Mouse (Mus musculus): ENCODE measurements around the gene Cldn17. TPM values are rescaled to one million over a fixed set of nuclear protein-coding genes. Genes with fewer than 3 reads are reported as not detected.

Cldn17 gene
- polyA plus RNA-seq, 2 experiments = not detected

GRCm38 (mm10) chr16:88506338-88506737 is 440 bp downstream of the Cldn17 start:
- Histone ChIP-seq H3K27me3 (ENCODE audit: control insufficient read depth, insufficient read depth, low read length) (no peaks in the 10 kb centered on the region), H3K4me3 (replicated peaks; ENCODE audit: low read length) (no peak overlapping the region), H3K27ac (replicated peaks; ENCODE audit: low read depth, low read length) (no peak overlapping the region), H3K4me2 (replicated peaks; ENCODE audit: low read depth, low read length, severe bottlenecking) (no peak overlapping the region), H3K9ac (ENCODE audit: low read depth, low read length, severe bottlenecking) (no peak overlapping the region), H3K4me1 (ENCODE audit: control insufficient read depth, insufficient read depth, low read length) (no peaks in the 10 kb centered on the region), H3K36me3 (ENCODE audit: control insufficient read depth, insufficient read depth, low read length) (no peaks in the 10 kb centered on the region), H3K9me3 (ENCODE audit: control insufficient read depth, low read length) (no peaks in the 10 kb centered on the region)
- ATAC-seq (ENCODE audit: low FRiP score, low read depth) (no peak), DNase-seq (ENCODE audit: low spot score) (no peak)
- no peak for TF ChIP-seq POLR2A (IDR thresholded peaks at IDR 0.05; ENCODE audit: borderline replicate concordance, extremely low read depth, insufficient read depth, insufficient read length)
- 94% methylated on average over 11 of the region's 11 CpGs for WGBS

GRCm38 (mm10) chr16:88488096-88488495 is 18.7 kb downstream of the Cldn17 start:
- no peak for DNase-seq (ENCODE audit: low spot score)
- Histone ChIP-seq H3K4me2 (replicated peaks; ENCODE audit: low read depth, low read length, severe bottlenecking) (no peak overlapping the region), H3K36me3 (ENCODE audit: control insufficient read depth, insufficient read depth, low read length) (no peaks in the 10 kb centered on the region), H3K27me3 (ENCODE audit: control insufficient read depth, insufficient read depth, low read length) (no peaks in the 10 kb centered on the region), H3K4me3 (replicated peaks; ENCODE audit: low read length) (no peak overlapping the region), H3K27ac (replicated peaks; ENCODE audit: low read depth, low read length) (no peak overlapping the region), H3K9ac (ENCODE audit: low read depth, low read length, severe bottlenecking) (no peak overlapping the region), H3K4me1 (ENCODE audit: control insufficient read depth, insufficient read depth, low read length) (no peaks in the 10 kb centered on the region), H3K9me3 (ENCODE audit: control insufficient read depth, low read length) (no peaks in the 10 kb centered on the region)
- no peak for ATAC-seq (ENCODE audit: low FRiP score, low read depth)
- TF ChIP-seq POLR2A (IDR thresholded peaks at IDR 0.05; ENCODE audit: borderline replicate concordance, extremely low read depth, insufficient read depth, insufficient read length) = no peak

- Histone ChIP-seq H3K9ac (ENCODE audit: low read depth, low read length, severe bottlenecking) (no peak overlapping the region), H3K27ac (replicated peaks; ENCODE audit: low read depth, low read length) (no peak overlapping the region), H3K9me3 (ENCODE audit: control insufficient read depth, low read length) (no peaks in the 10 kb centered on the region), H3K4me1 (ENCODE audit: control insufficient read depth, insufficient read depth, low read length) (no peaks in the 10 kb centered on the region), H3K27me3 (ENCODE audit: control insufficient read depth, insufficient read depth, low read length) (no peaks in the 10 kb centered on the region), H3K4me3 (replicated peaks; ENCODE audit: low read length) (no peak overlapping the region), H3K36me3 (ENCODE audit: control insufficient read depth, insufficient read depth, low read length) (no peaks in the 10 kb centered on the region), H3K4me2 (replicated peaks; ENCODE audit: low read depth, low read length, severe bottlenecking) (no peak overlapping the region)
- no peak for TF ChIP-seq POLR2A (IDR thresholded peaks at IDR 0.05; ENCODE audit: borderline replicate concordance, extremely low read depth, insufficient read depth, insufficient read length)
- WGBS = 66% methylated on average over 3 of the region's 3 CpGs
- no peak for ATAC-seq (ENCODE audit: low FRiP score, low read depth)
- no peak for DNase-seq (ENCODE audit: low spot score)
Observed at GRCm38 (mm10) chr16:88480011-88480774, 26.6 kb downstream of the Cldn17 start.

GRCm38 (mm10) chr16:88463235-88463634 is 43.5 kb downstream of the Cldn17 start:
- H3K4me2 ChIP-seq (replicated peaks; ENCODE audit: low read depth, low read length, severe bottlenecking) = no peak overlapping the region
- no peak overlapping the region for H3K27ac ChIP-seq (replicated peaks; ENCODE audit: low read depth, low read length)
- H3K4me1 ChIP-seq (ENCODE audit: control insufficient read depth, insufficient read depth, low read length) = no peaks in the 10 kb centered on the region
- H3K36me3 ChIP-seq (ENCODE audit: control insufficient read depth, insufficient read depth, low read length) = no peaks in the 10 kb centered on the region
- no peak for TF ChIP-seq POLR2A (IDR thresholded peaks at IDR 0.05; ENCODE audit: borderline replicate concordance, extremely low read depth, insufficient read depth, insufficient read length)
- no peak overlapping the region for H3K9ac ChIP-seq (ENCODE audit: low read depth, low read length, severe bottlenecking)
- DNase-seq (ENCODE audit: low spot score) (peak; percentile 14), ATAC-seq (ENCODE audit: low FRiP score, low read depth) (no peak)
- H3K27me3 ChIP-seq (ENCODE audit: control insufficient read depth, insufficient read depth, low read length) = no peaks in the 10 kb centered on the region
- no peak overlapping the region for H3K4me3 ChIP-seq (replicated peaks; ENCODE audit: low read length)
- WGBS = 85% methylated on average over 3 of the region's 3 CpGs
- no peaks in the 10 kb centered on the region for H3K9me3 ChIP-seq (ENCODE audit: control insufficient read depth, low read length)

Other genes with a start within 250 kb of the Cldn17 start
- gene Grik1, start 216.7 kb downstream of the Cldn17 start, polyA plus RNA-seq (2012; rRNA removed) = 1.9 and 2.2 TPM in 2 replicates
- gene Grik1, start 216.7 kb downstream of the Cldn17 start, polyA plus RNA-seq (2014; fragmentation: Nextera tagmentation; extraction: Ambion mirVana) = 1.8 and 2.4 TPM in 2 replicates
- gene Cldn8, start 56.2 kb upstream of the Cldn17 start, polyA plus RNA-seq (2012; rRNA removed) = 2.4 TPM in 2 replicates
- gene Cldn8, start 56.2 kb upstream of the Cldn17 start, polyA plus RNA-seq (2014; fragmentation: Nextera tagmentation; extraction: Ambion mirVana) = 4.5 and 5.8 TPM in 2 replicates
- not detected in 2 replicates for gene Krtap24-1, start 105.3 kb upstream of the Cldn17 start, polyA plus RNA-seq (2012; rRNA removed)
- not detected in 2 replicates for gene Krtap24-1, start 105.3 kb upstream of the Cldn17 start, polyA plus RNA-seq (2014; fragmentation: Nextera tagmentation; extraction: Ambion mirVana)
- gene 2310079G19Rik, start 120.7 kb upstream of the Cldn17 start, polyA plus RNA-seq (2012; rRNA removed) = not detected in 2 replicates
- gene 2310079G19Rik, start 120.7 kb upstream of the Cldn17 start, polyA plus RNA-seq (2014; fragmentation: Nextera tagmentation; extraction: Ambion mirVana) = not detected in 2 replicates
- not detected in 2 replicates for gene Krtap26-1, start 140.8 kb upstream of the Cldn17 start, polyA plus RNA-seq (2012; rRNA removed)
- gene Krtap26-1, start 140.8 kb upstream of the Cldn17 start, polyA plus RNA-seq (2014; fragmentation: Nextera tagmentation; extraction: Ambion mirVana) = not detected in 2 replicates
- gene Krtap27-1, start 164.7 kb upstream of the Cldn17 start, polyA plus RNA-seq (2012; rRNA removed) = not detected in 2 replicates
- gene Krtap27-1, start 164.7 kb upstream of the Cldn17 start, polyA plus RNA-seq (2014; fragmentation: Nextera tagmentation; extraction: Ambion mirVana) = not detected in 2 replicates
- gene 2310061N02Rik, start 201.0 kb upstream of the Cldn17 start, polyA plus RNA-seq (2012; rRNA removed) = not detected in 2 replicates
- not detected in 2 replicates for gene 2310061N02Rik, start 201.0 kb upstream of the Cldn17 start, polyA plus RNA-seq (2014; fragmentation: Nextera tagmentation; extraction: Ambion mirVana)
- gene Krtap13-1, start 221.9 kb upstream of the Cldn17 start, polyA plus RNA-seq (2012; rRNA removed) = not detected in 2 replicates
- gene Krtap13-1, start 221.9 kb upstream of the Cldn17 start, polyA plus RNA-seq (2014; fragmentation: Nextera tagmentation; extraction: Ambion mirVana) = not detected in 2 replicates
- gene Krtap13, start 244.7 kb upstream of the Cldn17 start, polyA plus RNA-seq (2012; rRNA removed) = not detected in 2 replicates
- gene Krtap13, start 244.7 kb upstream of the Cldn17 start, polyA plus RNA-seq (2014; fragmentation: Nextera tagmentation; extraction: Ambion mirVana) = not detected in 2 replicates